In the genomic region with DNA sequence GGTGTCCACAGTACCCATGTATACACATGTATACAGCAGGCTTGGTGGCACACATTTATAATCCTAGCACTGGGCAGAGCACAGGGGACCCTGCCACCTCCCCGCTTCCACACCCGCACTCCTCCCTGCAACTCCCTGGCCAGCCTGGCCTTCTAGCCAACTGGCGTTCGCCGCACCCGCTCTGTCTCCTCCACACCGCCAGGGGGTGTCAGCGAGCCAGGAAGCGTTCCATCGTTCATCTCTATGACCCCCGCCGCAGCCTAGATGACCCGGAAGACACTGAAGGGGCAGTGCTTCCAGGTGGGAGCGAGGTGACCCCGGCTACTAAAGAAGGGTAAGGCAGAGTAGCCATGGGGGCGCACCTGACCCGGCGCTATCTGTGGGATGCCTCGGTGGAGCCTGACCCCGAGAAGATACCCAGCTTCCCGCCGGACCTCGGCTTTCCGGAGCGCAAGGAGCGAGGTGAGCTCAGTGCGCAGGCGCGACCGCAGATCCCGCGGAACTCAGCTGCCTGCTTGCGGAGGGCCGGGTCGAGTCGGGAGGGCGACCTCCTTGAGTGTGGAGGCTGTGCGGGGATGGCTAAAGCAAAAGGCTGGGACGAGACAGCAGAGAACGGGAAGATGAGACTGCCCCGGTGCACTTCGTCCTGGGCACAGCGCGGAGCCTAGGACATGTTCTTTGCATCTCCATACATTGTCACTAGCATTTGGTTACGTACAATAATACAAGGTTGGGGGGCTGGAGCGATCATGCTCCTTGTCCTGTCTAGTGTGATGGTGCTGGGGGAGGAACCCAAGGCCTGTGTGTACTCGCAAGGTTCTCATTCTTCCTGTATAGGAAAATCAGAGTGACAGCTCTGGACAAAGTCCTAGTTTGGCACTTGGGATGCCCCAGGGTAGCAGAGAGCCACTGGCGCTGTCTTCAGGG, we compare ENCODE assay signal across 8 mouse cellular contexts. TPM values are rescaled to one million over a fixed set of nuclear protein-coding genes. Genes with fewer than 3 reads are reported as not detected.
DNase-seq lines count a peak whose midpoint lies in the region; ATAC-seq and TF ChIP-seq lines count a peak whose summit lies in the region.

Gene Ndufb7 (plus strand): TSS at position 203 of the 927 bp plus-strand sequence.

- DNase-seq in c-Kit-negative CD71-positive TER-119-positive erythroid progenitor cells, embryonic 14.5 days (ENCODE audit: low read depth, low spot score): peak; percentile 71
- DNase-seq in forebrain, embryonic 10.5 days (ENCODE audit: extremely low spot score, low spot score): peak; percentile 96
- peak; percentile 96 to 97 for DNase-seq in kidney, postnatal 25 days
- peak; percentile 70 to 84 (median 74) for DNase-seq in liver, embryonic 14.5 days (ENCODE audit: low read depth in 3 of 3, low spot score in 3 of 3)
- peak; percentile 96 for DNase-seq in neural tube, embryonic 11.5 days (ENCODE audit: low spot score)
- DNase-seq in stomach, postnatal 0 days (ENCODE audit: low spot score): peak; percentile 94

- TF ChIP-seq CTCF in liver, embryonic 14.5 days (IDR thresholded peaks at IDR 0.05; ENCODE audit: low read depth): peak; percentile 99
- peak; percentile 99 for TF ChIP-seq CTCF in stomach, postnatal 0 days (IDR thresholded peaks at IDR 0.05; ENCODE audit: low read depth)

- TF ChIP-seq EP300 in liver, embryonic 14.5 days (IDR thresholded peaks at IDR 0.05; ENCODE audit: low read depth): no peak
- TF ChIP-seq EP300 in stomach, postnatal 0 days (optimal IDR thresholded peaks at IDR 0.05): no peak

- WGBS in forebrain, embryonic 10.5 days: under 1% methylated on average over 48 of the region's 48 CpGs
- under 1% methylated on average over 48 of the region's 48 CpGs for WGBS in heart, embryonic 15.5 days
- 1% methylated on average over 48 of the region's 48 CpGs for WGBS in liver, embryonic 14.5 days (ENCODE audit: insufficient replicate concordance)
- under 1% methylated on average over 48 of the region's 48 CpGs for WGBS in neural tube, embryonic 11.5 days
- under 1% methylated on average over 48 of the region's 48 CpGs for whole genome bisulfite sequencing in stomach, postnatal 0 days

- H3K9me3 ChIP-seq in forebrain, embryonic 10.5 days: no peaks in the 10 kb centered on the region
- H3K9me3 ChIP-seq in heart, embryonic 15.5 days (replicated peaks): no peaks in the 10 kb centered on the region
- H3K9me3 ChIP-seq in liver, embryonic 14.5 days (ENCODE audit: control insufficient read depth, low read length): no peaks in the 10 kb centered on the region
- no peaks in the 10 kb centered on the region for H3K9me3 ChIP-seq in neural tube, embryonic 11.5 days (ENCODE audit: control insufficient read depth, low read length)
- no peaks in the 10 kb centered on the region for H3K9me3 ChIP-seq in stomach, postnatal 0 days (ENCODE audit: control insufficient read depth, low read length)

- H3K27ac ChIP-seq in forebrain, embryonic 10.5 days: peak within 1 kb of the TSS; percentile 89
- peak within 1 kb of the TSS; percentile 80 for H3K27ac ChIP-seq in heart, embryonic 15.5 days
- peak within 1 kb of the TSS; percentile 60 for H3K27ac ChIP-seq in liver, embryonic 14.5 days
- H3K27ac ChIP-seq in neural tube, embryonic 11.5 days (ENCODE audit: low read depth, low read length): peak within 1 kb of the TSS; percentile 68; the same call in 1 of the 2 replicates
- H3K27ac ChIP-seq in stomach, postnatal 0 days (replicated peaks): peak within 1 kb of the TSS; percentile 78

- no peaks in the 10 kb centered on the region for H3K27me3 ChIP-seq in forebrain, embryonic 10.5 days (ENCODE audit: poor library complexity, severe bottlenecking)
- H3K27me3 ChIP-seq in heart, embryonic 15.5 days: no peaks in the 10 kb centered on the region
- H3K27me3 ChIP-seq in liver, embryonic 14.5 days (ENCODE audit: control insufficient read depth, insufficient read depth, low read length): no peaks in the 10 kb centered on the region
- no peaks in the 10 kb centered on the region for H3K27me3 ChIP-seq in neural tube, embryonic 11.5 days (ENCODE audit: control insufficient read depth, insufficient read depth, low read length)
- H3K27me3 ChIP-seq in stomach, postnatal 0 days (ENCODE audit: control insufficient read depth, insufficient read depth, low read length): no peaks in the 10 kb centered on the region

- peak within 1 kb of the TSS; percentile 80 for H3K4me2 ChIP-seq in heart, embryonic 15.5 days
- peak within 1 kb of the TSS; percentile 94 for H3K4me2 ChIP-seq in liver, embryonic 14.5 days (ENCODE audit: low read depth)
- H3K4me2 ChIP-seq in neural tube, embryonic 11.5 days (ENCODE audit: low read depth): peak within 1 kb of the TSS; percentile 86
- peak within 1 kb of the TSS; percentile 85 for H3K4me2 ChIP-seq in stomach, postnatal 0 days (replicated peaks; ENCODE audit: low read depth)

- peaks cover 18% of the 10 kb centered on the region for H3K4me1 ChIP-seq in forebrain, embryonic 10.5 days
- H3K4me1 ChIP-seq in heart, embryonic 15.5 days (replicated peaks): peaks cover 21% of the 10 kb centered on the region
- peaks cover 27 to 39% of the 10 kb centered on the region in 2 experiments for H3K4me1 ChIP-seq in liver, embryonic 14.5 days (replicated peaks; ENCODE audit: control insufficient read depth in 2 of 2, insufficient read depth in 2 of 2, low read length in 1 of 2)
- H3K4me1 ChIP-seq in neural tube, embryonic 11.5 days (ENCODE audit: control insufficient read depth, insufficient read depth, low read length): peaks cover 9% of the 10 kb centered on the region
- no peaks in the 10 kb centered on the region; the same call in 1 of the 2 replicates for H3K4me1 ChIP-seq in stomach, postnatal 0 days (replicated peaks; ENCODE audit: control insufficient read depth, insufficient read depth)

- peaks cover 31% of the 10 kb centered on the region for H3K36me3 ChIP-seq in forebrain, embryonic 10.5 days (replicated peaks)
- peaks cover 17% of the 10 kb centered on the region for H3K36me3 ChIP-seq in heart, embryonic 15.5 days
- H3K36me3 ChIP-seq in liver, embryonic 14.5 days (replicated peaks; ENCODE audit: control insufficient read depth, insufficient read depth, low read depth): peaks cover 13% of the 10 kb centered on the region
- H3K36me3 ChIP-seq in neural tube, embryonic 11.5 days (ENCODE audit: control insufficient read depth, insufficient read depth, low read length): peaks cover 9% of the 10 kb centered on the region
- peaks cover 5% of the 10 kb centered on the region; the same call in 1 of the 2 replicates for H3K36me3 ChIP-seq in stomach, postnatal 0 days (ENCODE audit: control insufficient read depth, insufficient read depth, low read length)

- peak within 1 kb of the TSS; percentile 62 for H3K4me3 ChIP-seq in forebrain, embryonic 10.5 days
- H3K4me3 ChIP-seq in heart, embryonic 15.5 days: peak within 1 kb of the TSS; percentile 82
- H3K4me3 ChIP-seq in liver, embryonic 14.5 days (ENCODE audit: insufficient read depth in 1 of 2, low read depth in 2 of 2, low read length in 2 of 2): peak within 1 kb of the TSS; percentile 77 to 91
- H3K4me3 ChIP-seq in neural tube, embryonic 11.5 days (ENCODE audit: low read depth, low read length): peak within 1 kb of the TSS; percentile 72
- peak within 1 kb of the TSS; percentile 85 for H3K4me3 ChIP-seq in stomach, postnatal 0 days (ENCODE audit: low read depth, low read length)

- peak within 1 kb of the TSS; percentile 82 for H3K9ac ChIP-seq in heart, embryonic 15.5 days
- peak within 1 kb of the TSS; percentile 80 for H3K9ac ChIP-seq in liver, embryonic 14.5 days (replicated peaks)
- H3K9ac ChIP-seq in neural tube, embryonic 11.5 days (ENCODE audit: low read length): peak within 1 kb of the TSS; percentile 79
- H3K9ac ChIP-seq in stomach, postnatal 0 days (ENCODE audit: low read length): peak within 1 kb of the TSS; percentile 84

- peak; percentile 97 for ATAC-seq in CD4-positive, CD25-positive, alpha-beta regulatory T cell, adult 4 months
- ATAC-seq in heart, embryonic 15.5 days (replicated peaks; ENCODE audit: insufficient number of reproducible peaks, insufficient read depth, low FRiP score, low read depth): peak; percentile 79
- ATAC-seq in liver, embryonic 14.5 days (ENCODE audit: insufficient read depth): peak; percentile 83
- peak; percentile 87 for ATAC-seq in neural tube, embryonic 11.5 days (ENCODE audit: insufficient read depth, low FRiP score, low TSS enrichment)
- peak; percentile 87 for ATAC-seq in stomach, postnatal 0 days (ENCODE audit: low FRiP score, low TSS enrichment)

RNA-seq across cellular contexts. Expression of gene Ndufb7, which starts in this region (rescaled TPM):
- 100 to 1,000 TPM; 277 to 291 TPM for polyA plus RNA-seq in CD4-positive, CD25-positive, alpha-beta regulatory T cell, adult 4 months (2017; shearing (Covaris generic))
- polyA plus RNA-seq in forebrain, embryonic 10.5 days (2016; fragmentation: Nextera tagmentation; extraction: Ambion mirVana): 342 and 357 TPM in 2 replicates
- polyA plus RNA-seq in heart, embryonic 15.5 days (2015; fragmentation: Nextera tagmentation; extraction: Ambion mirVana): 537 and 672 TPM in 2 replicates
- polyA plus RNA-seq in liver, embryonic 14.5 days (2012; rRNA removed): 160 and 197 TPM in 2 replicates
- 283 and 290 TPM in 2 replicates for polyA plus RNA-seq in liver, embryonic 14.5 days (2014; fragmentation: Nextera tagmentation; extraction: Ambion mirVana)
- polyA plus RNA-seq in neural tube, embryonic 11.5 days (2014; fragmentation: Nextera tagmentation; extraction: Ambion mirVana): 326 and 331 TPM in 2 replicates
- 327 and 344 TPM in 2 replicates for polyA plus RNA-seq in stomach, postnatal 0 days (2015; fragmentation: Nextera tagmentation; extraction: Ambion mirVana)

Comparison
In these comparisons a context has a peak if more than half of its experiments do, and no peak if none do; other contexts are left out.
1. Peak in every context shown above with its lines: DNase-seq, ATAC-seq, H3K4me3 ChIP-seq and H3K27ac ChIP-seq.